Mouse (Mus musculus): Measurements from ENCODE around the gene Stat5b. TPM values are rescaled to one million over a fixed set of nuclear protein-coding genes. Genes with fewer than 3 reads are reported as not detected.

Gene Stat5b
- polyA plus RNA-seq, 1 experiment from 2014 or later, result 17.3 TPM

GRCm38 (mm10) chr11:100782568-100782967 lies 68.0 kb downstream of the Stat5b start:
- H3K36me3 ChIP-seq (ENCODE audit: control insufficient read depth, insufficient read depth, low read length), result peaks cover 11% of the 10 kb centered on the region

DNA sequence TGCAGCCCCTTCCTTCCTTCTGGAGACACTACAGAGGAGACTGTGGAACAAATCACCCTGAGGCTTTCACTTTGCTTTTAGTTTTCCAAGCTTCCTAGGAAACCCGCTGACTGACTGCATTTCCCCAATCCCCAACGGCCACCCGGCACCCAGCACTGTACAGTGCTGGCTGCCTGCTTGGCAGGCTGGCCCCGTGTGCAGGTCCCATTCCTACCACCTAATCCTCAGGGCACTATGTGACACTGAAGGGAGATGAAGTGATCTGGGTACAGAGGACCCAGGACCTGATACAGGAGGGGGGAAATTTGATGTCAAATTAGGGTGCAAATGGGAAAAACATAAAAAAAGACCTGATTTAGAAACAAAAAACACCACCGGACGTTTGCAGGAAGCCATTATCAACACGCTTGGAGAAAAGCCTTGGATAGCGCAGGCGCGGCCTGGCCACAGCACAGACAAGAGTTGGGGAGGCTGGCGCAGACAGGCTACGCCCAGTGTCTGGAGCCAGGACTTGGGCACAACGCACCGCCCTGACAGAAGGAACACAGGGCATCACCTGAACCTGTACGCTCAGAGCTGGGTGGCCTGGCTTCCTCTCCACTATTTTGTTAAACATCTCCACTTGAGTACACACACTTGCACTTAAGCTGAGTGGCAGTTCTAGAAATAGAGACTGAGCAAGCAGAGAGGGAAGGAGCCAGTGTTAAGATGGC lies 68.6 kb downstream of the Stat5b start:
- H3K4me2 ChIP-seq (ENCODE audit: low read depth, low read length), result no peak overlapping the region
- WGBS, result 91% methylated on average over 15 of the region's 15 CpGs
- no peak overlapping the region for H3K9ac ChIP-seq (replicated peaks; ENCODE audit: low read depth, low read length)
- no peak overlapping the region for H3K4me3 ChIP-seq (ENCODE audit: low read depth, low read length)
- ATAC-seq (ENCODE audit: low read depth), result no peak
- no peak overlapping the region for H3K27ac ChIP-seq (ENCODE audit: low read depth, low read length)
- peaks cover 11% of the 10 kb centered on the region for H3K36me3 ChIP-seq (ENCODE audit: control insufficient read depth, insufficient read depth, low read length)
- H3K4me1 ChIP-seq (ENCODE audit: control insufficient read depth, insufficient read depth, low read length), result no peaks in the 10 kb centered on the region
- no peaks in the 10 kb centered on the region for H3K9me3 ChIP-seq (ENCODE audit: control insufficient read depth, low read length)
- no peaks in the 10 kb centered on the region for H3K27me3 ChIP-seq (ENCODE audit: control insufficient read depth, insufficient read depth, low read length)

More at GRCm38 (mm10) chr11:100782568-100782967, 68.0 kb downstream of the Stat5b start:
- no peak overlapping the region for H3K27ac ChIP-seq (ENCODE audit: low read depth, low read length)
- no peaks in the 10 kb centered on the region for H3K4me1 ChIP-seq (ENCODE audit: control insufficient read depth, insufficient read depth, low read length)
- no peaks in the 10 kb centered on the region for H3K27me3 ChIP-seq (ENCODE audit: control insufficient read depth, insufficient read depth, low read length)
- no peak for ATAC-seq (ENCODE audit: low read depth)
- 90% methylated on average over 13 of the region's 13 CpGs for WGBS
- no peak overlapping the region for H3K4me3 ChIP-seq (ENCODE audit: low read depth, low read length)
- no peak overlapping the region for H3K4me2 ChIP-seq (ENCODE audit: low read depth, low read length)
- H3K9me3 ChIP-seq (ENCODE audit: control insufficient read depth, low read length), result no peaks in the 10 kb centered on the region
- H3K9ac ChIP-seq (replicated peaks; ENCODE audit: low read depth, low read length), result no peak overlapping the region

DNA sequence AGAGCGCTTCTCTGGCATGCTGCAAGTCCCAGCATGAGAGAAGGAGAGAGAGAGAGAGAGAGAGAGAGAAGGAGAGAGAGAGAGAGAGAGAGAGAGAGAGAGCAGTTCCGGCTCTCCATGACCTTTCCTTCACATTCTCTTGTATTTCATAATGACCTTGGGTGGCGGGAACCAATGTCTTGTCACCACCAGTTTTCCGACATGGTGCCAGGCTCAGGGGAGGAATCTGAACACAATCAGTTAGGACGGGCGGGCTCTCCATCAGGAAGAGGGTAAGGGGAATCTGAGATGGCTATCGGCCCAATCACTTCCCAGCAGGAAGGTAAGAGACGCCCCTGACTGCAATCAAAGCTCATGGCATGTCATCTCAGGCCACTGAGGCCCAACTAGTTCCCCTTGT lies 70.3 kb downstream of the Stat5b start:
- Histone ChIP-seq H3K4me3 (ENCODE audit: low read depth, low read length) (no peak overlapping the region), H3K27ac (ENCODE audit: low read depth, low read length) (no peak overlapping the region), H3K27me3 (ENCODE audit: control insufficient read depth, insufficient read depth, low read length) (no peaks in the 10 kb centered on the region), H3K36me3 (ENCODE audit: control insufficient read depth, insufficient read depth, low read length) (peaks cover 11% of the 10 kb centered on the region), H3K9me3 (ENCODE audit: control insufficient read depth, low read length) (no peaks in the 10 kb centered on the region), H3K9ac (replicated peaks; ENCODE audit: low read depth, low read length) (no peak overlapping the region), H3K4me1 (ENCODE audit: control insufficient read depth, insufficient read depth, low read length) (no peaks in the 10 kb centered on the region), H3K4me2 (ENCODE audit: low read depth, low read length) (no peak overlapping the region)
- ATAC-seq (ENCODE audit: low read depth), result no peak
- 73% methylated on average over 8 of the region's 8 CpGs for WGBS

GRCm38 (mm10) chr11:100778069-100778468 lies 72.5 kb downstream of the Stat5b start:
- 83% methylated on average over 3 of the region's 3 CpGs for WGBS
- ATAC-seq (ENCODE audit: low read depth), result no peak
- no peaks in the 10 kb centered on the region for H3K27me3 ChIP-seq (ENCODE audit: control insufficient read depth, insufficient read depth, low read length)
- no peaks in the 10 kb centered on the region for H3K9me3 ChIP-seq (ENCODE audit: control insufficient read depth, low read length)
- H3K9ac ChIP-seq (replicated peaks; ENCODE audit: low read depth, low read length), result no peak overlapping the region
- H3K4me1 ChIP-seq (ENCODE audit: control insufficient read depth, insufficient read depth, low read length), result no peaks in the 10 kb centered on the region
- H3K27ac ChIP-seq (ENCODE audit: low read depth, low read length), result no peak overlapping the region
- H3K4me2 ChIP-seq (ENCODE audit: low read depth, low read length), result no peak overlapping the region
- H3K36me3 ChIP-seq (ENCODE audit: control insufficient read depth, insufficient read depth, low read length), result peaks cover 11% of the 10 kb centered on the region
- H3K4me3 ChIP-seq (ENCODE audit: low read depth, low read length), result no peak overlapping the region

DNA sequence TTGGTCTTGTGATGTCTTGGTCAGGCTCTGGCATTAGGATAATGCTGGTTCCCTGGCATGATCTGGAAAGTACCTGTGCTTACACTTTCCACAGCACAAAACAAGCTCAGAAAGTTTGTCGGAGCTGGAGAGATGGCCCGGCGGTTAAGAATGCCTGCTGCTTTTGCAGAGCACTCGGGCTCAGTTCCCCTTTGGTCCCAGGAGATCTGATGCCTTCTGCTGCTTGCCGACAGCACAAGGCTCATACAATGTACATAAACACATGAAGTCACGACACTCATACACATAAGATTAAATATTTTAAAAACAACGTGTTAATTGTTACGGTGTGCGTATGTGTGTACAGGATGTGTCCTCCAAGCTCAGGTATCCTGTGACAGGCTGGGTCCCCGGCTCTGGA lies 74.6 kb downstream of the Stat5b start:
- no peak overlapping the region for H3K9ac ChIP-seq (replicated peaks; ENCODE audit: low read depth, low read length)
- no peaks in the 10 kb centered on the region for H3K4me1 ChIP-seq (ENCODE audit: control insufficient read depth, insufficient read depth, low read length)
- no peak overlapping the region for H3K27ac ChIP-seq (ENCODE audit: low read depth, low read length)
- no peak overlapping the region for H3K4me3 ChIP-seq (ENCODE audit: low read depth, low read length)
- H3K4me2 ChIP-seq (ENCODE audit: low read depth, low read length), result no peak overlapping the region
- H3K9me3 ChIP-seq (ENCODE audit: control insufficient read depth, low read length), result no peaks in the 10 kb centered on the region
- 78% methylated on average over 10 of the region's 10 CpGs for WGBS
- H3K27me3 ChIP-seq (ENCODE audit: control insufficient read depth, insufficient read depth, low read length), result no peaks in the 10 kb centered on the region
- no peak for ATAC-seq (ENCODE audit: low read depth)
- H3K36me3 ChIP-seq (ENCODE audit: control insufficient read depth, insufficient read depth, low read length), result no peaks in the 10 kb centered on the region

GRCm38 (mm10) chr11:100774261-100774660 lies 76.3 kb downstream of the Stat5b start:
- no peak for ATAC-seq (ENCODE audit: low read depth)
- 86% methylated on average over 4 of the region's 4 CpGs for WGBS
- no peaks in the 10 kb centered on the region for H3K9me3 ChIP-seq (ENCODE audit: control insufficient read depth, low read length)
- H3K4me1 ChIP-seq (ENCODE audit: control insufficient read depth, insufficient read depth, low read length), result peaks cover 4% of the 10 kb centered on the region; the same call in 1 of the 2 replicates
- no peak overlapping the region for H3K27ac ChIP-seq (ENCODE audit: low read depth, low read length)
- no peak overlapping the region for H3K9ac ChIP-seq (replicated peaks; ENCODE audit: low read depth, low read length)
- H3K36me3 ChIP-seq (ENCODE audit: control insufficient read depth, insufficient read depth, low read length), result no peaks in the 10 kb centered on the region
- no peak overlapping the region for H3K4me2 ChIP-seq (ENCODE audit: low read depth, low read length)
- no peaks in the 10 kb centered on the region for H3K27me3 ChIP-seq (ENCODE audit: control insufficient read depth, insufficient read depth, low read length)
- no peak overlapping the region for H3K4me3 ChIP-seq (ENCODE audit: low read depth, low read length)

GRCm38 (mm10) chr11:100770646-100771408 lies 79.7 kb downstream of the Stat5b start, which contains the start of gene Ghdc:
TSS of gene Ghdc (minus strand) at chr11:100770957.
- Histone ChIP-seq H3K4me2 (ENCODE audit: low read depth, low read length) (peak within 1 kb of the TSS; percentile 39), H3K27ac (ENCODE audit: low read depth, low read length) (no peak within 1 kb of the TSS), H3K27me3 (ENCODE audit: control insufficient read depth, insufficient read depth, low read length) (no peaks in the 10 kb centered on the region), H3K9ac (replicated peaks; ENCODE audit: low read depth, low read length) (peak within 1 kb of the TSS; percentile 39; the same call in 1 of the 2 replicates), H3K4me1 (ENCODE audit: control insufficient read depth, insufficient read depth, low read length) (peaks cover 4% of the 10 kb centered on the region; the same call in 1 of the 2 replicates), H3K4me3 (ENCODE audit: low read depth, low read length) (peak within 1 kb of the TSS; percentile 36), H3K9me3 (ENCODE audit: control insufficient read depth, low read length) (no peaks in the 10 kb centered on the region), H3K36me3 (ENCODE audit: control insufficient read depth, insufficient read depth, low read length) (no peaks in the 10 kb centered on the region)
- no peak for ATAC-seq (ENCODE audit: low read depth)
- 24% methylated on average over 17 of the region's 17 CpGs for WGBS

DNA sequence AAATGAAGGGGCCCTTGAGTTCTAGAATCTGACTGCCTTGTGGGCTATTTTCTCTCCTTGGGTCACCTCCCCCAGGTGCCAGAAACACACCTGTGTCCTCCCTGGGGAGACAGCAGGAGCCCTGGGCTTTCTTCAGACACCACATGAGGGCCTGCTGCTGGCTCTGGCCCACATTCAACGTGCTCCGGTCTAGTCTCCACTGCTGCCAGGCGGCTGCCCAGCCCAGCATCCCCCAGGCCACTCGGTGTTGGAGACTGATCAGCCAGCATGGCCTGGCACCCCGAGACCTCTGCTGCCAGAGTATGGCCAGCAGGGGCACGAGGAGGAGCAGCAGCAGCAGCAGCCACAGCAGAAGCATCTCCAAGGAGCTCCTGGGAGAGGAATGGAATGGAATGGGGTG lies 80.5 kb downstream of the Stat5b start:
- Histone ChIP-seq H3K4me3 (ENCODE audit: low read depth, low read length) (peak overlapping the region; percentile 36), H3K4me2 (ENCODE audit: low read depth, low read length) (peak overlapping the region; percentile 39), H3K4me1 (ENCODE audit: control insufficient read depth, insufficient read depth, low read length) (peaks cover 4% of the 10 kb centered on the region; the same call in 1 of the 2 replicates), H3K27me3 (ENCODE audit: control insufficient read depth, insufficient read depth, low read length) (no peaks in the 10 kb centered on the region), H3K9me3 (ENCODE audit: control insufficient read depth, low read length) (no peaks in the 10 kb centered on the region), H3K27ac (ENCODE audit: low read depth, low read length) (no peak overlapping the region), H3K9ac (replicated peaks; ENCODE audit: low read depth, low read length) (no peak overlapping the region), H3K36me3 (ENCODE audit: control insufficient read depth, insufficient read depth, low read length) (no peaks in the 10 kb centered on the region)
- no peak for ATAC-seq (ENCODE audit: low read depth)
- 54% methylated on average over 6 of the region's 6 CpGs for WGBS

- no peaks in the 10 kb centered on the region for H3K9me3 ChIP-seq (ENCODE audit: control insufficient read depth, low read length)
- H3K4me3 ChIP-seq (ENCODE audit: low read depth, low read length), result no peak overlapping the region
- no peak overlapping the region for H3K27ac ChIP-seq (ENCODE audit: low read depth, low read length)
- H3K27me3 ChIP-seq (ENCODE audit: control insufficient read depth, insufficient read depth, low read length), result no peaks in the 10 kb centered on the region
- no peak overlapping the region for H3K9ac ChIP-seq (replicated peaks; ENCODE audit: low read depth, low read length)
- no peaks in the 10 kb centered on the region for H3K36me3 ChIP-seq (ENCODE audit: control insufficient read depth, insufficient read depth, low read length)
- no peak for ATAC-seq (ENCODE audit: low read depth)
- no peak overlapping the region for H3K4me2 ChIP-seq (ENCODE audit: low read depth, low read length)
- H3K4me1 ChIP-seq (ENCODE audit: control insufficient read depth, insufficient read depth, low read length), result peaks cover 4% of the 10 kb centered on the region; the same call in 1 of the 2 replicates
- WGBS, result 88% methylated on average over 5 of the region's 5 CpGs
Observed at GRCm38 (mm10) chr11:100767871-100768270, 82.7 kb downstream of the Stat5b start.
